Mouse (Mus musculus): ENCODE data around the gene Sema4c.

- TF ChIP-seq MAFK (IDR thresholded peaks at IDR 0.05; ENCODE audit: insufficient read depth, low read depth, low read length) (no peak), ZNF384 (IDR thresholded peaks at IDR 0.05; ENCODE audit: low read depth, low read length) (no peak)
Observed at GRCm38 (mm10) chr1:36540807-36541206, 17.3 kb downstream of the Sema4c start.
